Mouse (Mus musculus): ENCODE results near the gene Glrp1.

DNA sequence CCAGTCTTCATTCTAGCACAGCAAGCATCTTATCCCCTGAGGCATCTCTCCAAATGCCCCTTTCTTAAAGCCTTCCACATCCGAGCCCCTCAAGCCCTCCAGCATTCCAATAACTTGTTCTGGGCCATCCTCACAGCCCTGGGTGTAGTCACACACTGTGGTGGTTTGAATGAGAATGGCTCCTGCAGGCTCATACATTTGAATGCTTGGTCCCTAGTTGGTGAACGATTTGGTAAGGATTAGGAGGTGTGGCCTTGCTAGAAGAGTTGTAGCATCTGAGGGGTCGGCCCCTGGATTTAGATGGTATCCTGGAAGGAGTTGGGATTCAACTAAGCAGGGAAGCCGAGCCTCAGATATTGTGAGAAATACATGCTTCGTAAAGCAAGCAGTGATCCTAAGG lies 42.0 kb downstream of the Glrp1 start:
- TF ChIP-seq USF1 (IDR thresholded peaks at IDR 0.05; ENCODE audit: low read depth) (no peak), TCF12 (IDR thresholded peaks at IDR 0.05; ENCODE audit: insufficient read depth, poor library complexity, severe bottlenecking) (no peak), REST (IDR thresholded peaks at IDR 0.05; ENCODE audit: insufficient read depth, insufficient read length) (no peak), POLR2A (IDR thresholded peaks at IDR 0.05; ENCODE audit: insufficient read length, low read depth) (no peak), MAX (IDR thresholded peaks at IDR 0.05; ENCODE audit: low read depth) (no peak), TCF3 (IDR thresholded peaks at IDR 0.05; ENCODE audit: insufficient read length, low read depth) (no peak), POLR2AphosphoS2 (IDR thresholded peaks at IDR 0.05; ENCODE audit: insufficient read length, low read depth) (no peak), E2F4 (IDR thresholded peaks at IDR 0.05; ENCODE audit: insufficient read depth) (no peak)
